ENCODE assay signal across 8 mouse cellular contexts in genomic region chr9:95405946-95406570, GRCm38 (mm10). TPM values are rescaled to one million over a fixed set of nuclear protein-coding genes. Genes with fewer than 3 reads are reported as not detected.
DNase-seq lines count a peak whose midpoint lies in the region; ATAC-seq and TF ChIP-seq lines count a peak whose summit lies in the region.

No protein-coding gene starts in this region.

- H3K27ac ChIP-seq in hindbrain, postnatal 0 days, result peak overlapping the region; percentile 82
- no peak overlapping the region for H3K27ac ChIP-seq in liver, embryonic 15.5 days (replicated peaks)

- no peak for TF ChIP-seq CTCF in hindbrain, postnatal 0 days (IDR thresholded peaks at IDR 0.05; ENCODE audit: low read depth)

- H3K36me3 ChIP-seq in hindbrain, postnatal 0 days (ENCODE audit: insufficient read depth, low read length), result no peaks in the 10 kb centered on the region
- no peaks in the 10 kb centered on the region for H3K36me3 ChIP-seq in liver, embryonic 15.5 days (replicated peaks)

- peak; percentile 43 for ATAC-seq in hindbrain, postnatal 0 days
- peak; percentile 30; the same call in 1 of the 2 replicates for ATAC-seq in liver, embryonic 15.5 days (ENCODE audit: insufficient read depth)

- H3K4me2 ChIP-seq in hindbrain, postnatal 0 days (ENCODE audit: low read depth, low read length), result peak overlapping the region; percentile 94
- peak overlapping the region; percentile 68 for H3K4me2 ChIP-seq in liver, embryonic 15.5 days

- H3K9me3 ChIP-seq in hindbrain, postnatal 0 days (ENCODE audit: low read length), result no peaks in the 10 kb centered on the region
- H3K9me3 ChIP-seq in liver, embryonic 15.5 days (replicated peaks), result no peaks in the 10 kb centered on the region

- H3K9ac ChIP-seq in hindbrain, postnatal 0 days (replicated peaks; ENCODE audit: low read length), result peak overlapping the region; percentile 83
- no peak overlapping the region for H3K9ac ChIP-seq in liver, embryonic 15.5 days

- H3K4me3 ChIP-seq in hindbrain, postnatal 0 days (ENCODE audit: low read length), result peak overlapping the region; percentile 83
- peak overlapping the region; percentile 47 for H3K4me3 ChIP-seq in liver, embryonic 15.5 days (replicated peaks)

- no peaks in the 10 kb centered on the region for H3K27me3 ChIP-seq in hindbrain, postnatal 0 days (ENCODE audit: insufficient read depth, low read length)
- H3K27me3 ChIP-seq in liver, embryonic 15.5 days, result peaks cover 76% of the 10 kb centered on the region

- H3K4me1 ChIP-seq in hindbrain, postnatal 0 days (ENCODE audit: insufficient read depth, low read length), result peaks cover 6% of the 10 kb centered on the region; the same call in 1 of the 2 replicates
- H3K4me1 ChIP-seq in liver, embryonic 15.5 days (replicated peaks), result peaks cover 6% of the 10 kb centered on the region

- DNase-seq in thymus, adult 18-20 months, result peak; percentile 4 to 5
- no peak for DNase-seq in thymus, postnatal 25 days
- DNase-seq in cerebellum, adult 8-10 months, result peak; percentile 10
- peak; percentile 4 for DNase-seq in gastrocnemius, adult 18-20 months (ENCODE audit: low spot score)
- peak; percentile 51 for DNase-seq in hindbrain, postnatal 0 days (ENCODE audit: low spot score)
- peak; percentile 35 for DNase-seq in ovary, postnatal 10 days (ENCODE audit: low spot score)
- DNase-seq in layer of hippocampus, adult 9-11 months, result no peak

- under 1% methylated on average over 66 of the region's 72 CpGs for WGBS in hindbrain, postnatal 0 days
- under 1% methylated on average over 65 of the region's 72 CpGs for WGBS in liver, embryonic 15.5 days (ENCODE audit: insufficient replicate concordance)

RNA-seq across cellular contexts. Expression of gene Chst2, which starts 0.5 kb away (rescaled TPM):
- total RNA-seq in gastrocnemius, adult 18-20 months (2021), result under 1 TPM; 0.32 to 0.38 TPM
- total RNA-seq in hindbrain, postnatal 0 days (2014; rRNA removed), result 73.8 and 88.2 TPM in 2 replicates
- polyA plus RNA-seq in hindbrain, postnatal 0 days (2015; fragmentation: Nextera tagmentation; extraction: Ambion mirVana), result 27.5 and 28.0 TPM in 2 replicates
- 0.25 and 0.31 TPM in 2 replicates for polyA plus RNA-seq in liver, embryonic 15.5 days (2015; fragmentation: Nextera tagmentation; extraction: Ambion mirVana)

Comparison
In these comparisons a context has a peak if more than half of its experiments do, and no peak if none do; other contexts are left out.
1. DNase-seq: peak in thymus, adult 18-20 months (2 of 2), cerebellum, adult 8-10 months (single experiment), gastrocnemius, adult 18-20 months (single experiment), hindbrain, postnatal 0 days (single experiment) and ovary, postnatal 10 days (single experiment); none in thymus, postnatal 25 days (single experiment) and layer of hippocampus, adult 9-11 months (single experiment).
2. RNA of gene Chst2, which starts 0.5 kb away (total RNA-seq): 73.8 to 88.2 TPM in hindbrain, postnatal 0 days; 0.32 to 0.38 TPM in gastrocnemius, adult 18-20 months; every median in the first group is over 10 times any median in the second.